Mouse (Mus musculus) 3134 (cell line): ENCODE data around the gene Cux1.

ENCODE experiments used
- DNase-seq: peaks from one replicate; pipeline ENCODE4 v3.0.0-alpha.2; 2011; ENCODE audit warnings: low spot score; ENCODE audit not compliant: insufficient read length; ENCODE audit errors: extremely low read depth

Gene Cux1

DNA sequence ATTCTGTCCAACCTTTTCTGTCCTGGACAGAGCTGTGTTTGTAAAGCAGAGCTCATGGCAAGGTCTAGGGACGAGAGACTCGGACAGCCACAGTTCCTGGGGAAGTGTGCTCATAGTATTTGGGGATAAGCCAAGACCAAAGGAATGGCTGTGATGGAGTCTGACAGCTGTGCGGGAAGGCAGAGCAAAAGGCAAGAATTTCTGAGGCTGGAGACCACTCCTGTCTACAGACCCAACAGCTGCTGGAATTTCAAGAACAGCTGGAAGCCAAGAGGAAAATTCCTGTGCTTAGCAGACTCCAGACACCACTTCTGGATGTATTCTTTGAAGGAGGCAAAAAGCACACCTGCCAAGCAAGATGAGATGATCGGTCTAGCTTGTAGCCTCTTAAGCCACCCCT lies 297.4 kb downstream of the Cux1 start:
- DNase-seq = no peak

- DNase-seq = no peak
Observed at GRCm38 (mm10) chr5:136266077-136266476, 301.2 kb downstream of the Cux1 start.

DNA sequence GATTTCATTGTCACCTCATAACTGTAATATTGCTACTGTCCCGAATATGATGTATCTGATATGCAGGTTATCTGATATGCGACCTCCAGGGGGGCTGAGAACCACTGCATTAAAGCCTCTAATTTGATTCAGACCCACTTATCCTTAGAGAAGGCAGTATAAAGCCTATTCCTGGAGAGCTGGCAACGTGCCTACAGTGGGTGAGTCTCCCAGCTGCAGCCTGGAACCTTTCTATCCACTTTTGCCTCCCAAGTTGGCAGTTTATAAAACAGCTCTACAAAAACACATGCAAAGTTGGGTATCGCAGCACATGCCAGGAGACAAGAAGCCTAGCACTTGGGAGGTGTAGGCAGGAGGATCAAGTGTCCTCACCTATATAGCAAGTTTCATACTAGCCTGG lies 303.9 kb downstream of the Cux1 start:
- no peak for DNase-seq

GRCm38 (mm10) chr5:136258919-136259318 lies 308.4 kb downstream of the Cux1 start:
- peak; percentile 59 for DNase-seq

DNA sequence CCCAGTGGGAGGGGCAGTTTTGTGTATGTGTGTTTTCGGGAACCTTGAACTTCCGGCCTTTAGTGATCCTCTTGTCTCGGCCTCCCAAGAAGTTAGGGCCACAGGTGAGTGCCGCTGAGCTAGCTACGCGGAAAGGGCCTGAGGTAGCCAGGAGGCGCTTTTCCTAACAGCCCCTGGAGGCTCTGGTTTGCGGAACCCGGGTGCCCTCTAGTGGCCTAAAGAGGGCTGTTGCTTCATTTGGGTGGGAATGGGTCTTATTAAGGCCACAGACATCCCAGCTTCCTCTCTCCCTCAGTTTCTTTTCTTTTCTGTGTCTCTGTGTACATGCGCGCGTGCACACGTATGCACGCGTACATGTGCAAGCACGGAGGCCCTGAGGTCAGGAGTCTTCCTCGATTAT lies 314.4 kb downstream of the Cux1 start:
- DNase-seq = peak; percentile 43

DNA sequence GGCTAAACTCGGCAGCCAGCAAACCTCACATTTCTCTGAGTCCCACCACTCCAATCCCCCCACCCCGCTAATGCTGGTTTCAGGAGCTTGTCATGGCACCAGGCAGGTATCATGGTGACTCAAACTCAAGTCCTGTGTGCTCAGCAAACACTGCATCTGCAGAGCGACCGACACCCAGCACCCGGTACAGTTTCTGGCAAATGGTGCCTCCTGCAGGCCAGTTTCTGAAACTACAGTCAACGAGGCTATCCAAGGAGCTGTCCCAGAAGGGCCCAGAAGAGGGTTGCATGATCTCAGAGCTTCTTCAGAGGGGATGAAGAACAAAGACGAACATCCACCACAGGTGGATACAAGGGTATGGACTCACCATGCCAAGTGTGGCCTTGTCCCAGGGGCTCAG lies 316.3 kb downstream of the Cux1 start:
- peak; percentile 42 for DNase-seq

GRCm38 (mm10) chr5:136248441-136248840 lies 318.8 kb downstream of the Cux1 start:
- no peak for DNase-seq

GRCm38 (mm10) chr5:136246452-136246838 lies 320.8 kb downstream of the Cux1 start, which contains the start of gene Sh2b2:
Sh2b2 (minus strand) TSS chr5:136246556.
- DNase-seq = no peak

- no peak for DNase-seq
Observed at GRCm38 (mm10) chr5:136245541-136246451, 321.5 kb downstream of the Cux1 start.

GRCm38 (mm10) chr5:136244762-136245540 lies 322.3 kb downstream of the Cux1 start:
- peak; percentile 88 for DNase-seq

GRCm38 (mm10) chr5:136243851-136244761 lies 323.2 kb downstream of the Cux1 start:
- DNase-seq = peak; percentile 45

DNA sequence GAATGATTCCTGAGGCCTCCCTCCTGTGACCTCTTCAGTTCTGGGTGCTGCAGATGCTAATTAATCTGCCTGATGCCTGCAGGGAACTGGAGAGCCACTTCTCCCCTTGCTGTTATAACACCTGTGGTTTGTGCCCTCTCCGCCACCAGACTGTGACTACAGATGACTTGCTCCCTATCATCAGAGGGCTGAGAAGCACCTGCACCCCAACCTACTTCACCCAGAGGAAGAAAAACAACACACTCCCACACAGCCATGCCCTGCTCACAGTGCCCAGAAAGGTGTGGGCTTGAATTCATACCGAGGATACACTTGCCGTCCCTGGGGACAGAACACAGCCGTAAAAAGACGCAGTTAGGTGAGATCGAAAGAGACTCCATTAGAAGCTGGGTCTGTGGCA lies 326.1 kb downstream of the Cux1 start:
- no peak for DNase-seq

DNA sequence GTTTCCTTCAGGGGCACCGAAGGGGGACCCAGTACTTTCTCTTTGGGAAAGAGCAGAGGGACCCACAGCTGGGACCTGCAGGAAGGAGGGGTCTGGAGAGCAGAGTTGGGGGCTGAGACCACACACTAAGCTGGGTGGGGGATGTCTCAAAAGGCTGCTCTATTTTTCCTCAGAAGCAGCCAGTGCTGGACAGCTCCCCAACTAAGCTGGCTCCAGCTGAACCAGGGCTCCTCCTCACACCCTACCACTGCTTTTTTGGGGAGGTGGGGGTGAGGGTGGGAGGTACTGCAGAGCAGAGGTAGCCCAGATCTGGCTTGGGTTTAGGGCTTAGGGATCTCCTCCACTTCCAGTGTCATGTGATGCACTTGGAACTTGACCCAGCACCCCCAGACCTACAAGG lies 326.9 kb downstream of the Cux1 start:
- DNase-seq = no peak

- DNase-seq = no peak
Observed at GRCm38 (mm10) chr5:136237607-136238006, 329.7 kb downstream of the Cux1 start.

- no peak for DNase-seq
Observed at GRCm38 (mm10) chr5:136236611-136237010, 330.7 kb downstream of the Cux1 start.

DNA sequence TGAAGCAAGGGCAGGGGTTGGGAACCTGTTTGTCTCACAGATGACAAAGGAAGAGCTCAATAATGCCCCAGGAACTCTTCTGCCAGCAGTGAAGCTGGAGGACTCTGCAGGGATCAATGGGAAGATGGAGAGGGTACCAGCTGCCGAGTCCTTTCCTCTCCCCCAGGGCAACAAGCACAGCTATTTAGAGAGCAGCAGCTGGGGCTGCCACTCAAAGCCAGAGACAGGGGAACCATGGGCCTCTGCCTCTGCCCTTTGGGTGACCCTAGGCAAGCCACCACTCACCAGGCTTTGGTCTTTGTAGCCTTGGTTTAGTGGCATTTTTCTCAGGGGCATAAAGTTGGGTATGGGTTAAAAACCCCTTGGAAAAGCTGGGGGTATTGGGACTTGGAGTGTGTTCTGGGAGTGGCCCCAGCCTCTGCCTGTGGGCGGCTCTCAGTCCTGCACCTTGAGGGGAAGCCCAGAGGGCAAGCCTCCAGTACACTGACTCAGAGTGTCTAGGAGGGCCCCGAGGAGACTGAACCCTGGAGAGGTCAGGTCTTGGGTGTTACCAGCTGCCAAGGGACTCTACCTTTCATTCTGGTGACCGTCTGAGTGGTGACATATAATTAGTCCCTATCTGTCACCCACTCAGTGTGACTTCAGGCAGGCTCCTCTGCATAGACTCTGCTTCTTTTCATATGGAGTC lies 336.8 kb downstream of the Cux1 start:
- DNase-seq = no peak

- no peak for DNase-seq
Observed at GRCm38 (mm10) chr5:136226246-136226876, 340.9 kb downstream of the Cux1 start.

DNA sequence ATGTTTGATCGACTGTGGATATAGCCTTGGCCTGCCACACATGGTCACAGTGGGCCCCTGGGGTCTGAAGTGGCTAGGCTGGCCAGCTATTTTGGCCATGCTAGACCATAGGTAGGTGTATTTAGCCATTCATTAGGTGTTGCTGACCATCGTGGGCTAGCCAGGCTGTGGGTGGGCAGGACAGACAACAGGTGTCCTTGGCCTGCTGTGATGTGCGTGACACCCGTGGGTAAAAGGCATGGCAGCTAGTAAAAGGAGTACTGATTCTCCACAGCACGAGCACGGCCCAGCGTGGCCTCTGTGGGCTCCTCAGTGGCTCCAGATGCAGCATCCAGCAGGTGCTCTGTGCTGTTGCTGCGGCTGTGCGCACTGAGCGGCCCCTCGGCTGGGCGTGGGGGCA lies 348.7 kb downstream of the Cux1 start:
- no peak for DNase-seq

DNA sequence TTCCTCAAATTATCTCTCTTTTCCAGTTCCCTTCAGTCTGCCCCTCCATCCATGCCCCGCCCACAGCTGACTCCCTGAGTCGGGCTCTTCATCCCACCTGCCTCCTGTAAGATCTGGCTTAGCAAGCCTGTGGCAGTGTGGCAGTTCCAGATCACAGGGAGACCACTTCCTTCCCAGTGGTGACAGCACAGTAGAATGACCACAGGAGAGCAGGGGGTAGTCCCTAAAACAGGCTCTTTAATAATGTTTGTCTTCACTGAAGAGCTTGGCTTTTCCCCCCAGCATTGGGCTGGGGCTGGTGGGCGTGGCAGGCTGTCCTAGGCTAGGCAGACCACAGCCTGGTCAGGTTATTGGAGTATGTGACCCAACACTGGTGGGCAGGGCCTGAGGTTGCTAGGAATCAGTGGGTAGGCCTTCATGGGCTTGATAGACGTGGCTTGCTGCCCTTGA lies 349.3 kb downstream of the Cux1 start:
- no peak for DNase-seq
